Mouse (Mus musculus): ENCODE data around the gene Dhx37. TPM values are rescaled to one million over a fixed set of nuclear protein-coding genes. Genes with fewer than 3 reads are reported as not detected.

The Dhx37 gene
- 4.8 and 4.9 TPM in 2 replicates for polyA plus RNA-seq (2015; fragmentation: Nextera tagmentation; extraction: Ambion mirVana)

GRCm38 (mm10) chr5:125433793-125434337, at the start of gene Dhx37:
Gene Dhx37, minus strand, starts transcription at chr5:125434121.

DNA sequence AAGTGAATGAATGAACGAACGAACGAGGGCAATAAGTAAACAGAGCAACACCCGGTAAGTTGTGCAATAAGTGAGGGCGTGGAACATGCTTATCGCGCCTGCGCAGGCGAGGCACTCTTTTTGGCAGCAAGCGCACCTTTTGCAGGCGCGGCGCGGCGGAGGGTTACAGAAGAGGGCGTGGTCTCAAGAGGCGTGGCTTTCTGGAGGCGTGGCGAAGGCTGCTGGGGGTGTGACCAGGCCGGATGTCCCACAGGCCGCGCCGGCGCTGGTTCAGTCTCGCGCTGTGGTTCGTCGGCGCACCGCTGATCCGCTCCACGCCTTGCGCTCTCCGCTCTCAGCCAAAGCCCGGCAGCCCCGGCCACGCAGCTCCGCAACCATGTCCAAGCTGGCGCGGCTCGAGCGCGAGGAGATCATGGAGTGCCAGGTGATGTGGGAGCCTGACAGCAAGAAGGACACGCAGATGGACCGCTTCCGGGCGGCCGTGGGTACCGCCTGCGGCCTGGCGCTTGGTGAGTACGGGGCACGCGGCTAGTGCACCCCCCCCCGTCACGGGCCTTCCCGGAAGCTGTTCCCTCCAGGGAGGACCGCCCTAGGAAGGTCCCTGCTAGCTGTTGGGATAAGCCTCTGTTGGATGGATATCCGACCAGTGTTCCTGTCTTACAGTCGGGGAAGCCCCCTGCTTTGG, 41.8 kb upstream of the Dhx37 start, which contains the start of gene Aacs:
Aacs (plus strand) TSS at position 214 of the 685 bp plus-strand sequence.

DNA sequence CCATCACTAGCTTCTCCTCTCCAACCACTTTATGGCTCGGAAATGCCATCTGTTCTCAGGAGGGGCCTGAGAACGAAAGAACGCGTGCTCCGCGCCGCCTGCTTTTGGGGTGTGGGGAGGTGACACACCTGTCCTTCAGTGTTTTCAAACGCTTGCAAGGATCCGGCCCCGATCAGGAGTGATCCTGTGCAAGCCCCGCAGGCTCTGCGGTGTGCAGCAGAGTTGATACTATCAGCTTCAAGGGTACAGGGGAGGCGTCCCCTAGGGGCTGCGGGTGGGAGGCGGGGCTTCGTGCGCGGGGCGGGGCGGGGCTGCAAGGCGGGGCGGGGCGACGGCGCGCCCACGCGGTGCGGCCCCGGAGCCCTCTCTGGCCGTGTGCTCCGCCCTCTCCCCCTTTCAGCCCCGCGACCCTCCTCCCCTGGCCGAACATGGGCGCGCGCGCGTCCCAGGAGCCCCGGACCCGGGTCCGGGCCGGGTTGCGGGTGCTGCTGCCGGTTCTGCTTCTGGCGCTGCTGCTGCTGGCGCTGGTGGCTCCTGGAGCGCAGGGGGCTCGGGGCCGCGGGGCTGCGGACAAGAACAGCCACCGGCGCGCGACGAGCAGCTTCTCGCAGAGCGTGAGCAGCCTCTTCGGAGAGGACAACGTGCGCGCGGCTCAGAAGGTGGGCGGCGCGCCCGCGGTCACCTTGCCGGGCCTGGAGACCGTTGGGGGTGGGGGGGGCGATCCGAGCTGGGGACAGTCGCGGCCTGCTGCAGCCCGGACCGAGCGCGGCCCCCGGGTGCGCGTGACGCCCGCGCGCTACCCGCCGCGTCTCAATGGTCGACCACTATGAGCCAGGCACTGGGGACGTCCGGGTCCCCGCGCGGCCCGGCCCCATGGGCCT, 7.6 kb upstream of the Dhx37 start, which contains the start of gene Bri3bp:
Bri3bp (plus strand) TSS at position 335 of the 881 bp plus-strand sequence.

DNA sequence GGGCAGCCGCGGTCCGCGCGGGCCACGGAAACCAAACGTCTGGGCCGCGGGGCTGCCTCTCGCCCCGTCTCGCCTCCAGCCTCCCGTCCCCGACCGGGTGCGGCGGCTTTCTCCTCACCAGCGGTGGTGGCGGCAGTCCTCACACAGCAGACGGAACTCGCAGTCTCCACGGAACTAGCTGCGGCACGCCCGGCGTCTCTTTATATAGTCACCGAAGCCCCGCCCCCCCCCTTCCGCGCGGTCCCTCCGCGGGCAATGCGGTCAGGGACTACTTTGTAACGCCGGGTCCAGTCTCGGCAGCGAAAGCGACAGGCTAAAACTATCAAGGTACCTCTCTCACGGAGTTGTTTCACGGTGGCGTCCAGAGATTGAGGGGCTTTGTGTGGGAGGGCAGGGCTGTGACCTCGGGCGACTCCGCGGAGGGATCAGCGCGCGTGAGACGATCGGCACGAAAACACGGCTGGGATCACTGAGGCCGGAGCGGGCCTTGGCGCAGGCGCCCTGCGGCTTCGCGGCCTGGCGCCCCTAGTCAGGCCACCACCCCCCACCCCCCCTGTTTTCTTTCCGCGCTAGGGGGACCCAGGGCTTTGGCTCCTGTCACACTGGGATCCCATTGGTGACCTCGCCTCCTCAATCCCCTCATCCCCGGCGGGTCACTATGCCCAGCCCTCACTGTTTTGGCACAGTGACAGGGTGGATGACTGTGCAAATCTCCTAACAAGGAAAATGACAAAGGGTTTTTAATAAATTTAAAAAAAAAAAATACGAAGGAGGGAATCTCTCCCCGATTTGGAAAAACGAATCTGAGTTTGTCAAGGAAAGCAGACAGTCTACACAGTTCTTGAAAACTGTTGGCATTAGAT, 44.1 kb downstream of the Dhx37 start, which contains the start of gene Ubc:
Ubc (minus strand) TSS at position 624 of the 863 bp plus-strand sequence.

GRCm38 (mm10) chr5:125389131-125389578, 44.8 kb downstream of the Dhx37 start, which contains the start of gene Gm10382:
Gene Gm10382, plus strand, starts transcription at chr5:125389322.

Small RNAs within 50 kb of the gene (microRNA-seq; reads per million reads assigned to microRNA genes)
- gene Gm27551: not detected

Other genes with a start within 250 kb of the Dhx37 start
- 43.0 and 50.1 TPM in 2 replicates for gene Scarb1, start 93.0 kb downstream of the Dhx37 start, polyA plus RNA-seq (2015; fragmentation: Nextera tagmentation; extraction: Ambion mirVana)
- gene Gm10382, start 44.8 kb downstream of the Dhx37 start, polyA plus RNA-seq (2015; fragmentation: Nextera tagmentation; extraction: Ambion mirVana): 0.69 and 0.71 TPM in 2 replicates
- gene Ubc, start 43.9 kb downstream of the Dhx37 start, polyA plus RNA-seq (2015; fragmentation: Nextera tagmentation; extraction: Ambion mirVana): 680 and 814 TPM in 2 replicates
- gene Bri3bp, start 7.4 kb upstream of the Dhx37 start, polyA plus RNA-seq (2015; fragmentation: Nextera tagmentation; extraction: Ambion mirVana): 23.1 and 24.7 TPM in 2 replicates
- gene Aacs, start 41.7 kb upstream of the Dhx37 start, polyA plus RNA-seq (2015; fragmentation: Nextera tagmentation; extraction: Ambion mirVana): 46.1 and 87.9 TPM in 2 replicates
- gene Tmem132b, start 97.7 kb upstream of the Dhx37 start, polyA plus RNA-seq (2015; fragmentation: Nextera tagmentation; extraction: Ambion mirVana): 0.01 TPM in 1 of 2 replicates, not detected in the other

Measured in urinary bladder, postnatal 0 days (tissue).